Mouse (Mus musculus) heart, adult 10 weeks (tissue): Measurements from ENCODE around the gene Rassf4. TPM values are rescaled to one million over a fixed set of nuclear protein-coding genes. Genes with fewer than 3 reads are reported as not detected.

Experiments used
- polyA plus RNA-seq: library from polyadenylated mRNA; stranded (reverse); fragments of 350-450 nt; fragmentation: Illumina TruSeq; extraction: RNeasy Lipid Tissue Mini Kit (QIAGEN cat#74804); gene quantifications from one replicate; pipeline ENCODE4 v1.2.3, GENCODE M21; 2014; ENCODE audit warnings: low read depth, low replicate concordance

The Rassf4 gene
- 9.2 TPM for polyA plus RNA-seq

DNA sequence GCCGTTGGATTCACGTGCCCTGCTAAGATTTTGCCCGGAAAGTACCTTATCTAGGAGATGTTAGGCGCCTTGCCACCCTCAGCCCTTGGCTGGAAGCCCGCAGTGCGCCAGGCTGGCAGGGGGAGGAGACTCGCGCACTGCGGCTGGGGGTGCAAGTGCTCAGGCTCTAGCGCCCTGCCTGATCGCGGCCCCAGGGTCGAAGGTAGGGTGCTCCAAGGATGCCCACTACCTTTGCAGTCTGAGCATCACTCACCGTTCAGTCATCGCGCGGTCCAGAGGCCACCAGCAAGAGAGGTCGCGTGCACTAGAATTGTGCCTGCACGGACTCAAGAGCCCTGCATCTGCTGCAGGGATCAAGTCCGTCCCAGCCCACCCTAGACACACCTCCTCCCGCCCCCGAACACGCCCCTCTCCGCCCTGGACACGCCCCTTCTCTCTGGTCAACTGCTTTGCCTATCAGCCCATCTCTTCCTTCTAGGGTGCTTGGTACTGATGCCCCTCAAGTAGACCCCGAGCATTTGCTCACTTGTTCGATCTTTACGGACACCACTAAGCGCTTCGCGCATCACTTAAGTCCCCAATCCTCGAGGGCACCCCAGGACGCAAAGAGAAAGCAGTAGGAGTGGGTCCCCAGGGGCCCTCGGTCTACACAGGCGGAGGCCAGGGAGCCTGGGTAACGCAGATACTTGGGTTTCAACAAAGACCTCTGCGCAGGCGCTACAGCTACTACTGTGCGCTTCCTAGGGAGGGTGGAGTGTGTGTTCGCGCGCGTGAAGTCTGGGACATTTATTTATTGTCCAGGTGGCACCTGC is at the start of gene Rassf4:
TSS of gene Rassf4 (minus strand) at position 482 of the 812 bp plus-strand sequence.

DNA sequence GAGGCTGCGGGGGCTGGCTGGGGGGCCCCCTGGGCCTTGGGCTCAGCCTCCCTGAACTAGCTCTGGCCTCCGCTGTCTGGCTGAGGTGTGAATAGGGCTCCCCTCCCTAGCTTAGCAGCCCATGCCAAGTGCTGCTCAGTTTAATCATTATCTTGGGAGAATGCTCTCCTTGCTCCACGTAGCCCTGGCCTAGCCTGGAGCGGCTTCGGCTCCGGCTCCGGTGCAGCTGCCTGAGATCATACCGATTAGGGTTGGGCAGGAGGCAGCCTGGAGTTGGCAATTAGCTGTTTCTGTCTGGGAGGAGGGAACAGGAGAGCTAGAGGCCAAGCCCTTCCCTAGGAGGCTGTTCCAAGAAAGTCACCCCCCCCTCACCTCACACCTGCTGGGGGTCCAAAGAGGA is 42.9 kb upstream of the Rassf4 start, which contains the start of gene Tmem72:
TSS of gene Tmem72 (minus strand) at position 248 of the 400 bp plus-strand sequence.

DNA sequence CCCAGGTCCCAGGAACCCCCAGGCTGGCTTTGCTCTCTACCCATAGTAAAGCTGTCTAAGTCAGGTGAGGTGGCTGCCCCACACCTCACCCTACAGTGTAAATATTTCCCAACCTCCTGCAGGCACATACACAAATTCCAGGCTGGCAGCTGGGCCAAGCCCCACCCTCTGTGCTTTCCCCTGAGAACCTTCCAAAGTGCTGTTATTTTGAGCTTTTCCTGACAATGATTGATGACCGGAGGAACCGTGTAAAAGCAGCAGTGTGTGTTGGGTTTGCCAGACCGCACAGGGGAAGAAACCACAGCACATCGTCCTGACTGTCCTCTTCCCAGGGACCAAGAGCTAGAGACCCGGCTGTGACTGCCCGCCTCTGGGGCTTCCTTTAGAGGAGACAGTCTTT is 23.3 kb downstream of the Rassf4 start, which contains the start of gene Depp1:
TSS of gene Depp1 (plus strand) at position 204 of the 400 bp plus-strand sequence.

DNA sequence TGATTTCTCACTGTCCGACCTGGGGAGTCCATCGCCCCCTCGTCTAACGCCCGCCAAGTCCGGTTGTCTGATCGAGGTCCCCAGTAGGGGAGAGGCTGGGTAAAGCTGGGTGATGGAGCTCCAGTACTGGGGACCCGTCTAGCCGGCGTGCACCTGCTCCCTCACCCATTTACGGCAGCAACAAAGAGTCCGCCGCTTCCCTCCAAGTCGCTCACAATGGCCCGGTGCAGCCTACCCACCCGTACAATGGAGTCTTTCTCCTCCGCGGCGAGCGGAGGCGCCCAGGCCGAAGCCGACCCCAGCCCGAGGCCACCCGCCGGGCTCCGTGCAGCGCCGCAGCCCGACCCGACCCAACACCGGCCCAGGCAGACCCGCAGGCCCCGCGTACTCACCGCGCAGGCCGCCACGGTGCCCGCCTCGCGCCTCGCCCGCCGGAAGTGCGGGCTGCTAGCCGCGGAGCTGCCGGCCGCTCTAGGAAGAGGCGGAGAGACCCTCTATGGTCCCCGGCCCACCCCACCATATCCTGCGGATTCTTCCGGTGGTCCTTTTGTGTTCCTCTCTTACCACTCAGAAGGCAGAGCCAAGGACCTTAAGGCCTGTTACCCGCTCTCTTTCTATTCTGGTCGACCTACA is 45.1 kb downstream of the Rassf4 start, which contains the start of gene Zfp422:
TSS of gene Zfp422 (minus strand) at position 461 of the 633 bp plus-strand sequence.

DNA sequence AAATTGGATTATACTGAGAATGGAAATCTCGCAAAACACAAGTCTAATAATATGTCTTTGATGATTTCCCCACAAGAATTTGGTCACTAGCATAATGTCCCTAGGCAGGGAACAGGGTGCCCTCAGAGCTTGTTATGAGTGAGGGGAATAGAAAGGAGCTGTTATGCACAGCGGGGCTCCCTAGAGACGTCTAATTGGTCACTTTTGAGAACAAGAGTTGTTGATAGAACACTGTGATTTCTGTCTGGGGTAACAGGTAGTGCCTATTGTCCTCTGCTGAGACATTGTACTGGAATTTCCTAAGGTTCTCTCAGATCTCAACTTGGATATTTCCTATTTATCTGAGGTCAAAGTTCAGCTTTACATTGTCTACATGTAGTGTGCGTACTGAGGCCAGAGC is 89.7 kb downstream of the Rassf4 start, which contains the start of gene Olfr215:
TSS of gene Olfr215 (minus strand) at position 101 of the 400 bp plus-strand sequence.

Other genes starting within 250 kb of the Rassf4 start
- 10.1 TPM for gene Alox5, start 212.8 kb downstream of the Rassf4 start, polyA plus RNA-seq
- gene Olfr211, start 184.9 kb downstream of the Rassf4 start, polyA plus RNA-seq, result not detected
- not detected for gene Olfr212, start 167.4 kb downstream of the Rassf4 start, polyA plus RNA-seq
- gene Olfr213, start 135.5 kb downstream of the Rassf4 start, polyA plus RNA-seq, result not detected
- gene Gm5580, start 122.8 kb downstream of the Rassf4 start, polyA plus RNA-seq, result not detected
- not detected for gene Olfr214, start 119.7 kb downstream of the Rassf4 start, polyA plus RNA-seq
- not detected for gene Olfr215, start 89.8 kb downstream of the Rassf4 start, polyA plus RNA-seq
- gene Zfp422, start 45.0 kb downstream of the Rassf4 start, polyA plus RNA-seq, result 22.0 TPM
- 56.3 TPM for gene Depp1, start 23.3 kb downstream of the Rassf4 start, polyA plus RNA-seq
- not detected for gene Tmem72, start 43.0 kb upstream of the Rassf4 start, polyA plus RNA-seq